Mouse (Mus musculus) kidney, adult 11 months (tissue): ENCODE data around the gene Cxadr.
A peak's percentile ranks its signal among the peaks of the same experiment; 100 is the strongest.
"Not testable (repeated sequence)": the region's sequence is repeated elsewhere in the genome, so short reads cannot be mapped to it uniquely, and the experiment has no call there.

Source experiments
- DNase-seq: peaks from one replicate; pipeline ENCODE4 v3.0.0; 2022

The Cxadr gene

GRCm38 (mm10) chr16:78307476-78308192 is 6.3 kb downstream of the Cxadr start:
- no peak for DNase-seq

GRCm38 (mm10) chr16:78309258-78309657 is 8.0 kb downstream of the Cxadr start:
- no peak for DNase-seq

DNA sequence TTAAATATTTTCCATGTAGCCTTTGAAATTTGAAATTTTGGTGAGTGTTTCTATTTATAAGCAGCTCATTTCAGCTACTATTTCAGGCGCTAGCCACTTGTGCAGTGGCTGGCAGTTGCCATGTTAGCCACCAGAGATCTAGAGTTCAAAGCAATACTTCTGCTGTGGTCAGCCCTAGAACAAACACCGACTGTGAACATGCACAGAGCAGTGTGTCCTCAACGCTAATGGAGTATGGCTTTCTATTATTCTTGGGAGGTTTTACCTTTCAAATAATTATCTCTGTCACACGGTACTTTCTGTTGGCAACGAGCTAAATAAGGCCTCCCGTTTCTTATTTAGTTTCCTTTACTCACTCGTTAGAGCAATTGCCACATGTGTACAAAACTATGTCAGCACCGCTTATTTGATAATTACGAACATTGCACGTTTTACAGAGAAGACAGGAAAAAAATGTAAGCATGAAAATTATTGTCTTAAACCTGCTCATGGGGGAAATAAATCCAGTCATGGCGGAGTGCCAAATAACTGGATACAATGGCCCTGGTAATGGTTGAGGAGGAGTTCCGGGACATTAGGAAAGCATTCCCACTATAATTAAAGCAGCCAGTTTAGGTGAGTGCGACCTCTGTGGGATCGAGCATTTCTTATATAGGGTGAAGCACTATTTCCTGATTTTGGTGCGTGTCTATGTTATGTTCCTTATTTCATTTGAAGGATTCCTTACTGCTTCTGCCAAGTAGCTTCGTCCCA is 12.0 kb downstream of the Cxadr start:
- DNase-seq = no peak

- DNase-seq = no peak
These were observed 12.7 kb downstream of the Cxadr start for GRCm38 (mm10) chr16:78314026-78314425.

DNA sequence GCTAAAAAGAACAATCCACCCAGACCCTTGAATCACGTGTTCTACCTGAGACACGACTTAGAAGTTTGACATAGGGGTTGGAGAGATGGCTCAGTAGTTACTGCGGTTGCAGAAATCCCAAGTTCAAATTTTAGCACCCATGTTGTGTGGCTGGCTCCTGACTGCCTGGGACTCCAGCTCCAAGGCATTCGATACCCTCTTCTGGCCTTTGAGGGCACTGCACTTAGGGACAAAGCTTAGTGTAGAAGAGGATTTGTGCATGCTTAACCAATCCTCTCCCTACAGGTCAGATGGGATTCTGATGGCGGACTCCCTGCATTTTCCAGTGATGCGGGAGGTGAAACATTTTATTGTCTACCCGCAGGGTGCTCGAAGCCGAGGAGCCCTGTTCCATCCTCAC is 15.6 kb downstream of the Cxadr start:
- DNase-seq = peak; percentile 44

DNA sequence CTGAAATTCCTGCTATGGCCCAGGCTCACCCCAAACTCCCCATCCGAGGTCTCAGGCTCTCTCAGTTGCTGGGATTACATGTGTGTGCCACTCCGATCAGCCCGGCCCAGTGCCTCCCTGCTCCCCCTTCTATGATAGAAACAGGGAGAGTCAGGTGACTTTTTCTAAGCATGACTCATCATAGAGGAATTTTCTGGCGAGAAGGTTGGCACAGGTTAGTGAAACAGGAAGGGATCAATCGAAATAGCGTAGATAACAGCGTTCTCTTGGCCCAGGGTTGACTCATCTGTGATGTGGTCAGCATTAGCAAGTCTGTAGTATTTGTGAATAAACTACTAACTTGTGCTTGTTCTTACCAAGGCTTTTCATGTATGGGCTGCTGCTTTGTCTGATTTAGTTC is 16.7 kb downstream of the Cxadr start:
- no peak for DNase-seq

GRCm38 (mm10) chr16:78319711-78320110 is 18.4 kb downstream of the Cxadr start:
- DNase-seq = no peak

DNA sequence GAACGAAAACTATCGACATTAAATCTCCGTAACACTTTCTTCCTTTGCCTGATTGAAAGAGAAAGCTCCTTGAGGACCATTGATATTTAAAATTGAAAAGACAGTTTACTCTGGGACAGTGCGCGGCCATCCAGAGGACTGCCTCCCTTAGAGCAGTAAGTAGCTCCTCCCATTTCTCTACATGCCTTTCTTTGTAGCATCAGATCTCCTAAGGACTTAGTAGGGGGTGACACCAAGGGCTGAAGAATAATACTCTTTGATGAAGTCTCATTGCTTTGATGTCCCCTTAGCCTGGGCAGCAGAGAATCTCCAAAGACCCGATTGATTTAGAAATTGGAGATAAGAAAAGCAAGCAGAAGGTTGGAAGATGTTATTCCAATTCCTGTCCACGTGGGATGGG is 20.3 kb downstream of the Cxadr start:
- no peak for DNase-seq

DNA sequence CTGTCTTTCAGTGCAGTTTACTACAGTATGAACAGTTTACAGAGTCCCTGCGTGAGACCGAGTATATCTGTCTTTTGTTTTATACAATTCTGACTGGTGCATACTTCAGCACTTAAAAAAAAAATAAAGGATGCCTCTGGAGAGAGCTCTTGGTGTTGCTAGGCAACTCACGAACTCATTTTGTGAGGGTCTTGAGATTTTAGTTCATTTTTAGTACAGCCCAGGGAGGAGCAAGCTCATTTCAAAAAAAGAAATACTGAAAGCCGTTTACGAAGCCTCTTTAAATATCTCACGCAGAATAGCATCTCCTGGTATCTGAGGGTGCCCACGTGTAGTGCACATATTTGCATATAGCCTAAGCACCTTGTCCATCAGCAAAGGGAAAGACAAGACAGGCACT is 20.9 kb downstream of the Cxadr start:
- DNase-seq = no peak

- DNase-seq = no peak
These were observed 24.9 kb downstream of the Cxadr start for GRCm38 (mm10) chr16:78325972-78326848.

- no peak for DNase-seq
These were observed 26.3 kb downstream of the Cxadr start for GRCm38 (mm10) chr16:78327562-78327961.

DNA sequence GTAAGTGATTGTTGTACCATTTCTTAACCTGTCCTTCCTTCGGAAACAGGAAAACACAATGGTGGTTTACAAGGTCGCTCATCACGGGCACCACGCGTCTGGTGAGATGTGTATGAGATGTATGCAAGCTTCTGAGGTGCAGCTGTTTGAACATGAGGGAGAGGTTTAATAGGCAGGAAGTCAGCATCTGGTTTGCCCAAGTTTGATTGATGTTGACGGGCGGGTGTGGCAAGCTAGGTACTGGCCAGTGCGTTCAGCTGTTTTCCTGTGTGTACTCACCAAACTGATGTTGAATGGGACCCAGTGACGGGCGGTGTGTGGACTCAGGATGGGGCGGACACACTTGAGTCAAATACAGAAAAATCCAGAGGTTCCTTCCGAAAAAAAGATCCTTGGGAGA is 26.7 kb downstream of the Cxadr start:
- DNase-seq = no peak

GRCm38 (mm10) chr16:78337226-78337625 is 35.9 kb downstream of the Cxadr start:
- no peak for DNase-seq

DNA sequence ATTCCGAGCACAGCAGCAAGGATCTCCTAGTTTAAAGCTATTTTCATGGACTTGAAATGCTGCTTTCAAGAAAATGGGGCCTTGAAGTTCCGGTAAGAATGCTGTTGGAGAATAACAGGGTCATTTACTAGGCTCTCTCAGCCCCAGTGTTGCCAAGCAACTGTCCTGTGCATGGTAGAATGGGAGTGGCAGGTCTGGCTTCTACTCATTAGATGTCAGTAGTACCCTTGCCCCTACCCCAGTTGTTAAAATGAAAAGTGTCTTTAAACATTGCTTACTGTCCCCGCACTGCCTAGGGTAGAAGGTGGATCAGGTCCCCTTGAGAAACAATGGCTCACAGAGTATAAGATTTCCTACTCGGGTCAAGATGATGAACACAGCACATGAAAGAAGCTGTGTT is 40.1 kb downstream of the Cxadr start:
- DNase-seq = no peak

- DNase-seq = no peak
These were observed 41.5 kb downstream of the Cxadr start for GRCm38 (mm10) chr16:78342767-78343166.

GRCm38 (mm10) chr16:78343792-78344191 is 42.5 kb downstream of the Cxadr start:
- no peak for DNase-seq

GRCm38 (mm10) chr16:78346662-78347327 is 45.5 kb downstream of the Cxadr start:
- DNase-seq = no peak

GRCm38 (mm10) chr16:78347328-78347926 is 46.1 kb downstream of the Cxadr start:
- no peak for DNase-seq

GRCm38 (mm10) chr16:78357757-78358156 is 56.5 kb downstream of the Cxadr start:
- DNase-seq = no peak

- DNase-seq = no peak
These were observed 60.2 kb downstream of the Cxadr start for GRCm38 (mm10) chr16:78361466-78361865.

GRCm38 (mm10) chr16:78364554-78364953 is 63.3 kb downstream of the Cxadr start:
- not testable (repeated sequence) for DNase-seq

DNA sequence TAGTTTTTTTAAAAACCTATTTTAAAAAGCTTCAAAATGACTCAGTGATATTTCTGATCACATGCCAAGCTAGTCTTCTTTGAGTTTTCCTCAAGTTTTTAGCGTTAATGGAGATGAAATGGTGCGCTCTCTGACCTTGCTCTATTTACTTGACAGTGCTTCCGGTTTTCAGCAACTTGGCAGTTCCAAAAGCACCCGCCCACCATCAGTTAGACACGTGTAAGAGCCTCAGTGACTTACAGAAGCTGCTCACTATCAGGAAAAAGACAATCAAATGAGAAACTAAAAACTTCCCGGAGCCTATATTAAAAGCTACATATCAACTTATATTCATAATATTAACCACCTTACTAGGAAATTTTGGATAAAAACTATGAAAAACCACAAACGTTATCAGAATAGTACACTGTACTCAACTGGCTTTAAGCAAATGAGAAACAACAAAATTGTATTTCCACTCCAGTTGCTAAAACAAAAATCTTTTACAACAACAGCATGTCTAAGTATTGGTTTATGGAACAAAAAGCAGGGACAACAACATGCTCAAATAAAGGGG is 70.3 kb downstream of the Cxadr start:
- no peak for DNase-seq
